Mouse (Mus musculus) kidney, embryonic 16.5 days (tissue): ENCODE data around the gene Abl2. TPM values are rescaled to one million over a fixed set of nuclear protein-coding genes. Genes with fewer than 3 reads are reported as not detected.

Source experiments
- ATAC-seq: fragments of 200-750 bp; cut with Nextera tagmentation; 2 replicates; pipeline ENCODE4 v1.8.0; 2017; ENCODE audit warnings: moderate TSS enrichment; ENCODE audit not compliant: low FRiP score, low TSS enrichment
- H3K27ac ChIP-seq: fragments of 300-500 bp; sonication (generic); 2 replicates; pipeline ENCODE4 v1.5.1; 2014; ENCODE audit warnings: low read length
- H3K27me3 ChIP-seq: fragments of 300-500 bp; sonication (generic); 2 replicates; pipeline ENCODE4 v1.6.1; 2014; ENCODE audit warnings: low read length, control low read depth, mixed read lengths; ENCODE audit not compliant: insufficient read depth
- H3K36me3 ChIP-seq: fragments of 300-500 bp; sonication (generic); 2 replicates; pipeline ENCODE4 v1.6.1; 2014; ENCODE audit warnings: low read length, control low read depth, mixed read lengths; ENCODE audit not compliant: insufficient read depth
- H3K4me1 ChIP-seq: fragments of 300-500 bp; sonication (generic); 2 replicates; pipeline ENCODE4 v1.6.1; 2014; ENCODE audit warnings: low read length, control low read depth, mixed read lengths; ENCODE audit not compliant: insufficient read depth
- H3K4me2 ChIP-seq: fragments of 300-500 bp; sonication (generic); replicated peaks from 2 replicates; pipeline ENCODE4 v1.6.1; 2014; ENCODE audit warnings: low read depth, low read length
- H3K4me3 ChIP-seq: fragments of 300-500 bp; sonication (generic); 2 replicates; pipeline ENCODE4 v1.5.1; 2014; ENCODE audit warnings: mild to moderate bottlenecking, low read length
- H3K9ac ChIP-seq: fragments of 300-500 bp; sonication (generic); replicated peaks from 2 replicates; pipeline ENCODE4 v1.6.1; 2014; ENCODE audit warnings: low read length
- H3K9me3 ChIP-seq: fragments of 300-500 bp; sonication (generic); 2 replicates; pipeline ENCODE4 v1.6.1; 2016; ENCODE audit warnings: low read length, control low read depth
- WGBS: fragments of 180-500 bp; shearing (Covaris S2); extraction: QIAGEN DNeasy Blood & Tissue Kit; methylation state at CpG from one replicate; pipeline ENCODE4 v1.1.7; 2014; 5-methylcytosine and 5-hydroxymethylcytosine counted together
- polyA plus RNA-seq: library from polyadenylated mRNA; unstranded; fragments of >200 nt; fragmentation: Nextera tagmentation; extraction: Ambion mirVana; gene quantifications from 2 replicates; pipeline ENCODE4 v1.2.1, GENCODE M21; 2015

Gene Abl2
- polyA plus RNA-seq, 1 experiment from 2014 or later: 4.0 TPM

- H3K4me3 ChIP-seq: peak overlapping the region; percentile 75
- no peaks in the 10 kb centered on the region for H3K36me3 ChIP-seq
- H3K27ac ChIP-seq: peak overlapping the region; percentile 78
- H3K4me1 ChIP-seq: peaks cover 8% of the 10 kb centered on the region; the same call in 1 of the 2 replicates
- H3K9ac ChIP-seq: peak overlapping the region; percentile 72
- WGBS: under 1% methylated on average over 29 of the region's 29 CpGs
- no peaks in the 10 kb centered on the region for H3K9me3 ChIP-seq
- H3K27me3 ChIP-seq: no peaks in the 10 kb centered on the region
- peak; percentile 39 for ATAC-seq
- H3K4me2 ChIP-seq: peak overlapping the region; percentile 100
Observed at GRCm38 (mm10) chr1:156673476-156674194, 115.0 kb downstream of the Abl2 start.

- Histone ChIP-seq H3K4me1 (peaks cover 8% of the 10 kb centered on the region; the same call in 1 of the 2 replicates), H3K4me2 (peak within 1 kb of the TSS; percentile 100), H3K27ac (peak within 1 kb of the TSS; percentile 78), H3K9ac (peak within 1 kb of the TSS; percentile 72), H3K9me3 (no peaks in the 10 kb centered on the region), H3K27me3 (no peaks in the 10 kb centered on the region), H3K4me3 (peak within 1 kb of the TSS; percentile 75), H3K36me3 (no peaks in the 10 kb centered on the region)
- 6% methylated on average over 37 of the region's 37 CpGs for WGBS
- peak; percentile 93 for ATAC-seq
Observed at GRCm38 (mm10) chr1:156674195-156675000, 115.8 kb downstream of the Abl2 start, which contains the start of gene Tor3a. Gene Tor3a (minus strand): TSS chr1:156674356.

GRCm38 (mm10) chr1:156676171-156676570 is 117.6 kb downstream of the Abl2 start:
- Histone ChIP-seq H3K4me3 (no peak overlapping the region), H3K9ac (no peak overlapping the region), H3K27ac (no peak overlapping the region), H3K36me3 (peaks cover 9% of the 10 kb centered on the region; the same call in 1 of the 2 replicates), H3K9me3 (no peaks in the 10 kb centered on the region), H3K27me3 (no peaks in the 10 kb centered on the region), H3K4me1 (peaks cover 8% of the 10 kb centered on the region; the same call in 1 of the 2 replicates), H3K4me2 (no peak overlapping the region)
- 42% methylated on average over 12 of the region's 12 CpGs for WGBS
- ATAC-seq: no peak

GRCm38 (mm10) chr1:156676596-156676995 is 118.0 kb downstream of the Abl2 start:
- WGBS: 88% methylated on average over 5 of the region's 5 CpGs

GRCm38 (mm10) chr1:156677230-156677629 is 118.6 kb downstream of the Abl2 start:
- H3K9me3 ChIP-seq: no peaks in the 10 kb centered on the region
- no peak overlapping the region for H3K27ac ChIP-seq
- no peak overlapping the region for H3K4me2 ChIP-seq
- 85% methylated on average over 3 of the region's 3 CpGs for WGBS
- no peaks in the 10 kb centered on the region for H3K27me3 ChIP-seq
- H3K9ac ChIP-seq: no peak overlapping the region
- ATAC-seq: no peak
- H3K4me3 ChIP-seq: no peak overlapping the region
- H3K36me3 ChIP-seq: peaks cover 9% of the 10 kb centered on the region; the same call in 1 of the 2 replicates
- peaks cover 8% of the 10 kb centered on the region; the same call in 1 of the 2 replicates for H3K4me1 ChIP-seq

More at GRCm38 (mm10) chr1:156676596-156676995, 118.0 kb downstream of the Abl2 start:
- no peak overlapping the region for H3K4me2 ChIP-seq
- H3K9me3 ChIP-seq: no peaks in the 10 kb centered on the region
- no peak overlapping the region for H3K4me3 ChIP-seq
- H3K9ac ChIP-seq: no peak overlapping the region
- no peaks in the 10 kb centered on the region for H3K27me3 ChIP-seq
- peaks cover 8% of the 10 kb centered on the region; the same call in 1 of the 2 replicates for H3K4me1 ChIP-seq
- no peak for ATAC-seq
- H3K27ac ChIP-seq: no peak overlapping the region
- peaks cover 9% of the 10 kb centered on the region; the same call in 1 of the 2 replicates for H3K36me3 ChIP-seq

GRCm38 (mm10) chr1:156679599-156679998 is 121.0 kb downstream of the Abl2 start:
- Histone ChIP-seq H3K9ac (no peak overlapping the region), H3K36me3 (peaks cover 19% of the 10 kb centered on the region), H3K4me1 (no peaks in the 10 kb centered on the region), H3K9me3 (no peaks in the 10 kb centered on the region), H3K27me3 (no peaks in the 10 kb centered on the region), H3K27ac (no peak overlapping the region), H3K4me3 (no peak overlapping the region), H3K4me2 (no peak overlapping the region)
- 81% methylated on average over 9 of the region's 9 CpGs for WGBS
- no peak for ATAC-seq

- H3K36me3 ChIP-seq: peaks cover 45% of the 10 kb centered on the region
- 34% methylated on average over 7 of the region's 7 CpGs for WGBS
- no peaks in the 10 kb centered on the region for H3K27me3 ChIP-seq
- peaks cover 17% of the 10 kb centered on the region for H3K4me1 ChIP-seq
- peak overlapping the region; percentile 76 for H3K27ac ChIP-seq
- H3K4me2 ChIP-seq: no peak overlapping the region
- H3K9me3 ChIP-seq: no peaks in the 10 kb centered on the region
- H3K9ac ChIP-seq: no peak overlapping the region
- ATAC-seq: peak; percentile 81
- no peak overlapping the region for H3K4me3 ChIP-seq
Observed at GRCm38 (mm10) chr1:156686025-156686661, 127.6 kb downstream of the Abl2 start.

Other genes with a start within 250 kb of the Abl2 start
- gene Nphs2, start 248.1 kb upstream of the Abl2 start, polyA plus RNA-seq: 45.4 and 53.3 TPM in 2 replicates
- 847 and 848 TPM in 2 replicates for gene Gm2000, start 192.7 kb upstream of the Abl2 start, polyA plus RNA-seq
- 0.30 and 0.36 TPM in 2 replicates for gene Axdnd1, start 137.6 kb upstream of the Abl2 start, polyA plus RNA-seq
- gene Soat1, start 84.5 kb upstream of the Abl2 start, polyA plus RNA-seq: 44.9 and 46.1 TPM in 2 replicates
- 0.35 and 1.3 TPM in 2 replicates for gene Gm10031, start 34.8 kb upstream of the Abl2 start, polyA plus RNA-seq
- gene Tor3a, start 115.6 kb downstream of the Abl2 start, polyA plus RNA-seq: 19.5 and 19.6 TPM in 2 replicates
- 29.8 and 36.6 TPM in 2 replicates for gene Fam20b, start 160.3 kb downstream of the Abl2 start, polyA plus RNA-seq